Mouse (Mus musculus) CD4-positive, CD25-positive, alpha-beta regulatory T cell, adult 2 months (primary cell): ENCODE measurements around the gene Tenm4.
A peak's percentile ranks its signal among the peaks of the same experiment; 100 is the strongest.

Experiments
- DNase-seq: peaks from one replicate; pipeline ENCODE4 v3.0.0-alpha.2; 2012; ENCODE audit warnings: low read depth, low spot score

The Tenm4 gene

GRCm38 (mm10) chr7:96842477-96843255, 671.6 kb downstream of the Tenm4 start:
- no peak for DNase-seq

DNA sequence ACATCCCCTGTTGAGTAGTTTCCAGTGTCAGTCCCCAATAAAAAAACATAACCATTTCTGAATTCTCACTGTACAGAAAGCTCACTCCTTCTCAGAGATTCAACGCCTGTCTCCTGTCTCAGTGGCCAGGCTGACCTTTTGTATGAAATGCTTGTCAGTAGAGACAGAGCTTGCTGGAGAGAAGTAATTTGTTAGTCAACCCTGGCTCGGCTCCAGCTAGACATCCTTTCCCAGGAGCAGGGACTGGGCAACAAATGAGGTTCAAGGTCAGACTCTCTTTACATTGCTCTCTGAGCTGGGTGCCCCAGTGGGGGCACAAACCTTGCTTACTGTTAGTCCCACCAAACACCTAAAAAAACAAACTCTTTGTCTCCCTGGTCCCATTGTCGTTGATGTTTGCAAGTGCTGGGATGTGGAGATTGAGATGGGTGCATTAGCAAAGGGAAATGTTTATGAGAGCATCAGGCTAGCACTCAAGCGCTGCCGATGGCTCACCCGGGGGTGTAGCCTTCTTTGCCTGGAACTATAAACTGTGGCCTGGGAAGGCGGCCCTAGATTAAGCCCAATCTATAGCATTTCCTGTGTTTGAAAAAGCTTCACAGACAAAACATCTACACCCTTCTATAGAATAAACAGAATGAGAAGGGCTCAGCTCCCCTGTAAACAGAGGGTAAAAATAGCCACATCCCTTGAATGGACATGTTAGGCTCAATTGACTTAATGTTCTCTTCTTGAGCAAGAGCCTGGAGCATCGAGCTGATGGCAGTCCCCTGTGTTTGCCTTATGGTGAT, 673.3 kb downstream of the Tenm4 start:
- DNase-seq = no peak

DNA sequence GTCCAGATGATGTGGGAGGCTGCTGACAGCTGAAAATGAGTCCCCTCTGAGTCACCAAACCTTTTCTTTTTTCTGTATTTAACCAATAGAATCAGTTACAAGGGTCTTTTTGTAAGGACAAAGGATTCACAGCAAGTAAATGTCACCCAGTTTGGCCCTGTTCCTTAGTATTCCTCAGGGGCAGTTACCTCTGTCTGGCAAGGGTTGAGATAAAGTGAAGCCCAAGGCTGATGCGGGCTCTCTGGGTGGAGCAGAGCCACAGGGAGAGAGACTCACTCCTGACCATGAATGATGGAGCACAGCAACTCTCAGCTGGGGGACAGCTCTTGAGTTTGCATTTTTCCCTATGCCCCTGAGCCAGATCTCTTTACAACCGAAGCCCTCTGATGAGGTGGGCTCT, 681.7 kb downstream of the Tenm4 start:
- no peak for DNase-seq

GRCm38 (mm10) chr7:96855867-96856406, 684.9 kb downstream of the Tenm4 start:
- no peak for DNase-seq

DNA sequence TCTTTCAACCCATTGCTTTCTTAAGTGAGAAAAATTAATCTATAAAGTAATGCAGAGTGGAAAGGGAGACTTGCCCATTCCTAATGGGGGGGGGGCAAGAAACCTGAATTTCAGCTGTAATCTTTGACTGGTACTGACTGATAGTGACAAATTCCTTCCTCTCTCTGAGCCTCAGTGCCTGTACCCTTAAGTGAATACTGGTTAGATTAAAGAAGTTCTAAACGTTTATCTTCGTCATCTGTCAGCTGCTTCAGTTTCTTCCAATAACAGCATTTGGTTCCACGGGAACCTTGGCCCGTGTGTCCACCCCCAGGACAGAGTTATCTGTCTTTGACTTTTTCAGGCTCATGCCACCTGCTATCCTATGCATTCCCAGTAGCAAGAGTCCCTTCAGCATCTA, 685.5 kb downstream of the Tenm4 start:
- DNase-seq = no peak

DNA sequence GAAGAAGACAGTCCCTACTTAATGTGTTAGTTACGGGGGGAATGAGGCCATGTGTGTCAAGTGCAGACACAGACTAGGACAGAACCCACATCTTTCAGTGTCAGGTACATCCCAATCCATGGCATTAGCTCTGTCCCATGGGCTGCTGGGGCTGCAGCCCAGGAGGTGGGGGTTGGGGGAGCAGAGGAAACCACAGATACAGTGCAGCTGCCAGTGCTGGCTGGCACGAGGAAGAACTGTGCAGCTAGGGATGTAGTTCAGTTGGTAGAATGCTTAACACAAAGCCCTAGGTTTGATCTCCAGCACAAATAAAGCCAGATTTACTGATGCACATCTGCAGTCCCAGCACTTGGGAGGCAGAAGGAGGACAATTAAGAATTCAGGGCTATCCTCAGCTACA, 688.0 kb downstream of the Tenm4 start:
- DNase-seq = no peak

- DNase-seq = no peak
Observed at GRCm38 (mm10) chr7:96859684-96860083, 688.6 kb downstream of the Tenm4 start.

GRCm38 (mm10) chr7:96860650-96861049, 689.6 kb downstream of the Tenm4 start:
- no peak for DNase-seq

GRCm38 (mm10) chr7:96864894-96865722, 694.1 kb downstream of the Tenm4 start:
- DNase-seq = no peak

DNA sequence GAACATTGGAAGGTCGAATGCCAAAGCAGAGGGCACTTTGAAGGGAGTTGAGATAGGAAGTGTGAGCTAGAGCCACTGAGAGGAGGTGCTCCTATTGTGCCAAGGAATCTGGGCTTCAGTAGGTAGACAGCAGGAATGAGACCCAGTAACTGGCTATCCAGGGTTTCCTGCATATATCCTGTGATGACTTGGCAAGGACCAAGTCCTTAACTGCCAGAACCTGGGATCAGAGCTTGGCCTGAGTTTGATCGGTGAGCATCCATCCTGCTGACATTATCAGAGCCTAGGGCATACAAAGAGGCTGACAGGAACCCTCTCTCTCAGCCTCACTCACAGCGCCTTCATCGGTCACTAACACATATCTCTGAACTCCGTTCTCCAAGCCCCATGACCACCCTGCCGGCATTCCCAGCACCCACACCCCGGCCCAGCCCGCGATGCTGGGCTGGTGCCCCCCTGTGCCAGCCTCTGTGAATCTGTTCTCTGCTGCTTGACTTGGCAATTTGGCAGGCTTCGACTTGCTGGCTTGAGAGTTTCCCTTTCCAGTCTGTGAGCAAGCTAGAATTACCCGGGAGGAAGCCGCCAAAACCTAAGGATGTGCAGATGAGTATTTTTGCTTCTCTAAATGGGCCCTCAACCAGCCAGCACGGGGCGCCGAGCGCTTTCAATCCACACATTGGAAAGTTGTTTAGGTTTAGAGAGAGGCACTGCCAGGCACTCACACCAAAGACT, 698.2 kb downstream of the Tenm4 start:
- no peak for DNase-seq

DNA sequence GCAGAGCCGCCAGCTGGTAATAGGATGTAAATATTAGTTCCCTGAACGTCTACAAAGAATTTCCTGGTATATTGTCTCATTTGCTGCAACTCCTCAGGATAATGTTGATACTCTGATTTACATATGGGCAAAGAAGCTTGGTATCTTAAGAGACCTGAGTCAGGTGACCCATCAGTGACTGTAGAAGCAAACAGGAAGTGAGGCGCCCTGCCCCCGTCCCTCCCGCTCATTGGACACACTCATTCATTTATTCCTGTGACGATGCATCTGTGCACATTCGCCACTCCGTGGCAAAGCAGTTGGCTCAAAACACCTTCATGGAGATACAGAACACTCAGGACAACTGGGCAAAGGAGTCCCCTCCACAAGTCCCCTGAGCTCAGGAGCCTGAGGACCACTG, 699.4 kb downstream of the Tenm4 start:
- DNase-seq = peak; percentile 56

DNA sequence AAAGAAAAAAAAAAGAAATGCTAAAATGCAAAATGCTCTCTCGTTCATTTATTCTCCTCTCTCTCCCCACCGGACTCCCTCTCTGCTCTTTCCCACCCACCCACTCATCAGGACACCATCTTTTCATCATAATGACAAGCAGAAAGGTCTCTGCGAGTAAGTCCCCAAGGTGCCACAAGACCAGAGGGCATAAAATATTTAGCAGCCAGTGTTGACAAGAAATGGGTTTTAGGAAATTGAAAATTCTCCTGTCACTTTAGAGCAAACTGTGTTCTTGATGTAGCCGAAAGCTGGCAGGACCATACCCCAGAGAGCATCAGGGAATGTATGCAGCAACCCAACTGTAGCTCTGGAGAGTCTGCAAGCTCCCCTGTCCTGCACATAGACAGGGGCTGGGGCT, 700.0 kb downstream of the Tenm4 start:
- DNase-seq = no peak

DNA sequence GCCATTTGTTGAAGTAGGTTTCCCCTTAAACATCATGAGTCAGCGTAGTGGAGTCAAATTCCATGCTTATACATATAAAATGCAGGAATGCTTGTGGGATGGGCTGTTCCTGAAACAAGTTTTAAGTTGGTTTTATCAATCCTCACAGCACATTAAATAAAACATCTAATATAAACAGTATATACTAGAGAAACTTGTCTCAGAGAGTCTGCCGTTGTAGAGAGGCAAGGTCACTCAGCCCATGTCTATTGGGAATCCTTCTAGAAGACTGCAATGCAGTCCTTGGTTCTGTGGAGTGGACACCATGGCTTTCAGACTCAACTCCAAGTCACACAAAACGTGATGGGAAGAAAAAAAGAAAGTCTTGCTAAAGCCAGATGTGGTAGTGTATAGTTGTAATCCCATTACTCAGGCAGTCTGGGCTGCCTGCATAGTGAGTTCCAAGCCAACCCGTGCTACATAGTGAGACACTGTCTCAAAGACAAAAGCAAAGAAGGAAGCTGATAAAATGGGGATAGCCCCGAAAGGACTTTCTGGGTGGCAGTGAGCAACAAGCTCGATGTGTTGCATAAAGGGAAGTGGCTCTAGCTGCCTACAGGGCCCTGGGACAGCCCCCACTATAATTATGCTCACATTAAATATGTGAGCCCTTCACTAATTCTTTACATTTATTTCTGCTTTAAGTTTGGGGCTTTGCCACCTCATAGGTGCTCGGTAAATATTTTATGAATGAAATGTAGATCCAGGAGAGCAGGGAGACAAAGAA, 707.6 kb downstream of the Tenm4 start:
- peak; percentile 43 for DNase-seq

- DNase-seq = peak; percentile 7
Observed at GRCm38 (mm10) chr7:96879593-96879992, 708.5 kb downstream of the Tenm4 start.

GRCm38 (mm10) chr7:96880221-96880944, 709.3 kb downstream of the Tenm4 start:
- DNase-seq = peak; percentile 47

GRCm38 (mm10) chr7:96883297-96883696, 712.3 kb downstream of the Tenm4 start:
- DNase-seq = peak; percentile 23

- no peak for DNase-seq
Observed at GRCm38 (mm10) chr7:96887088-96887654, 716.1 kb downstream of the Tenm4 start.

DNA sequence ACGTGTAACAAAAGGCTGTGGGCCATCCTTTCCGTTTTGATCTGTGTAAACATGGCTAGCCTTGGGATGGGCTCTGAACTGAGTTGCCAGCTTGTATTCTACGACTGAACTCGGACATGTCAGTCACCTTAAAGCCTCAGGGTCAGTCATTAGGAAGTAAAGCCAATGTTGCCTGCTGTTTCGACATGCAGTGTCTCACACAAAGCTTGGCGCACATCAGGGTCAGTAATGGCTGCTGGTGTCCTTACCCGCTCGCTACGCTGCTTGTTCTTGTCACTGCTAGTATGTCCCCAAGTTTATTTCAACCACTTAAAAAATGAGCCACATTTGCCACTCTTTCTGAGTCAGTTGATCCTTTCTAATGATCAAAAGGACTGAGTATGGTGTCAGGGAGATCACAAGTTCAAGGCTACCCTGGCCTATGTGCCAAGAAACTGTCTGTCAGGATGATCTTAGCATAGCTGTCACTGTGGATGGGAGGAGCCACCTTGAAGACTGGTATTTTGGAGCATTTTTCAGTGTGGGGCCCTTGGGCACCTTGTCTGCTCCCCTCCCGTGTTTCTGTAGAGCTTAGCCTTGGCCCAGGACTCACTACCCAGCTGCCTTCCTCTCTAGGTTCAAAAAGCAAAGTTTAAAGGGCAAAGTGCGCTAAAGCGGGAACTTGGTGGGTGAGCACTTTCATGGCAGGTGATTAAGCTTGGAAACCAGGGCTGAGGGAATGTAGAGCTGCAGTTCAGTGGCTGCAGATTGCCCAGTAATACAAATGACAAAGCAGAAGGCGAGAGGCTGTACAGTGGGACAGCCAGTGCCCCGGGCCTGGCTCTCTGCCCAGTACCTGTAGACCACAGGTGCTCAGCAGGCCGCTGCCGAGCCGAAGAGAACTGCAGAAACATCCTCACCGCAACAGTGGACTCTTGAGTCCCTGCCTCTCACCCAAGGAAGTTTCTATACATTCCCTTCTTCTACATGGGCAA, 718.3 kb downstream of the Tenm4 start:
- DNase-seq = no peak
